Mouse (Mus musculus) midbrain, embryonic 12.5 days (tissue): ENCODE measurements at regions not wholly inside any gene's neighbourhood (a gene's known extent, or its start where the extent isn't known, plus 50 kb on each side); places are given as distances from the start of the nearest gene placed in this dataset.
A peak's percentile ranks its signal among the peaks of the same experiment; 100 is the strongest.

ENCODE experiments used
- ATAC-seq: fragments of 200-750 bp; cut with Nextera tagmentation; 2 replicates; pipeline ENCODE4 v1.8.0; 2017; ENCODE audit warnings: low read depth, moderate TSS enrichment, moderate library complexity; ENCODE audit not compliant: low FRiP score
- H3K27ac ChIP-seq: fragments of 300-500 bp; sonication (generic); replicated peaks from 2 replicates; pipeline ENCODE4 v1.5.1; 2016; ENCODE audit warnings: mild to moderate bottlenecking
- H3K27me3 ChIP-seq: fragments of 300-500 bp; sonication (generic); 2 replicates; pipeline ENCODE4 v1.6.1; 2016; ENCODE audit warnings: mild to moderate bottlenecking
- H3K36me3 ChIP-seq: fragments of 300-500 bp; sonication (generic); 2 replicates; pipeline ENCODE4 v1.6.1; 2016
- H3K4me1 ChIP-seq: fragments of 300-500 bp; sonication (generic); 2 replicates; pipeline ENCODE4 v1.6.1; 2016
- H3K4me2 ChIP-seq: fragments of 300-500 bp; sonication (generic); replicated peaks from 2 replicates; pipeline ENCODE4 v1.6.1; 2016; ENCODE audit warnings: mild to moderate bottlenecking, moderate library complexity
- H3K4me3 ChIP-seq: fragments of 300-500 bp; sonication (generic); 2 replicates; pipeline ENCODE4 v1.5.1; 2016; ENCODE audit warnings: mild to moderate bottlenecking
- H3K9ac ChIP-seq: fragments of 300-500 bp; sonication (generic); replicated peaks from 2 replicates; pipeline ENCODE4 v1.6.1; 2016; ENCODE audit warnings: mild to moderate bottlenecking, moderate library complexity
- H3K9me3 ChIP-seq: fragments of 300-500 bp; sonication (generic); 2 replicates; pipeline ENCODE4 v1.6.1; 2016; ENCODE audit warnings: mild to moderate bottlenecking
- WGBS: fragments of 180-500 bp; shearing (Covaris S2); methylation state at CpG from one replicate; pipeline ENCODE4 v1.1.7; 2016; 5-methylcytosine and 5-hydroxymethylcytosine counted together

DNA sequence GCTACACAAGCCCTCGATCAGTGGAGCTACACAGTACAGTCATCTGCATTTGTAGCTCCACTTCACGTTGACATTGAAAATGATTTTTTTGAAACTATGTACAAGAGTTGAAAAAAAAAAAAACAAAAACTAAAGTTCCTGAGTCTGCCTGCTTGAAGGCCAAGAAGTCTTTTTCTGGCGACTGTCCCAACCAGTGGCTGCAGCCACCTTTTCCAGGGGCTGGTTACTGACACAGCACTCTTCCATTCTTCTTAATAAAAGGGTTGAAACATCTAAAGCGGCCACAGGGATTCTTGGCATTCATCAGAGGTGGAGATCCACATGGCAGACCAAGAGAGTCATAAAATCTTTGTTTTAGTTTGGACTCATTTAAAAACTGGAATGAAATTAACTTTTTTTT is 87.0 kb upstream of the Ptch1 start:
- Histone ChIP-seq H3K27me3 (no peaks in the 10 kb centered on the region), H3K36me3 (no peaks in the 10 kb centered on the region), H3K4me3 (no peak overlapping the region), H3K9ac (no peak overlapping the region), H3K9me3 (no peaks in the 10 kb centered on the region), H3K4me1 (no peaks in the 10 kb centered on the region), H3K27ac (no peak overlapping the region), H3K4me2 (no peak overlapping the region)
- 86% methylated on average over 4 of the region's 4 CpGs for WGBS
- no peak for ATAC-seq

- peaks cover 29% of the 10 kb centered on the region for H3K27me3 ChIP-seq
- no peaks in the 10 kb centered on the region for H3K36me3 ChIP-seq
- H3K4me2 ChIP-seq: no peak overlapping the region
- peaks cover 5% of the 10 kb centered on the region; the same call in 1 of the 2 replicates for H3K4me1 ChIP-seq
- no peak overlapping the region for H3K27ac ChIP-seq
- ATAC-seq: no peak
- H3K4me3 ChIP-seq: no peak overlapping the region
- 15% methylated on average over 4 of the region's 4 CpGs for WGBS
- H3K9me3 ChIP-seq: no peaks in the 10 kb centered on the region
- H3K9ac ChIP-seq: 0 out of 2 replicates have a peak overlapping the region, but pooled peaks have one; percentile 37
Observed at GRCm38 (mm10) chr13:63668576-63668975, 95.2 kb upstream of the Ptch1 start.

DNA sequence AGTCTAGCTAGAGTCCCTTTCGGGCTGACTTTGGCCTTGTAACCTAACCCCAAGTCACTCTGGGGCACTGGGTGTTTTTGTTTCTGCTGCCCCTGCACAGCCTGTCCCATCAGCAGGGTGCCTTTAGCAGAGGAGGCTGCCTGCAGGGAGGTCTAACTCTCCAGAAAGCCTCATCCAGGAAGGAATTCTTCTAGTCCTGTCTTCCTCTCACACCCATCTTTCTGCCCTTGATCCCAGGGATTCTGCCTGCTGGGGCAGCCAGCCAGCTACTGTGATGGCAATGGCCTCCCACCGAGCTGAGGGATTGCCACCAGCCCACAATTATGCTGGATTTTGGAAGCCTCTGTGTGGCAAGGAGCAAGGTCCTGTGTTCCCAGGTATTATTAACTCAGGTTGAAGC is 95.6 kb upstream of the Ptch1 start:
- Histone ChIP-seq H3K27me3 (peaks cover 29% of the 10 kb centered on the region), H3K36me3 (no peaks in the 10 kb centered on the region), H3K4me3 (no peak overlapping the region), H3K4me2 (no peak overlapping the region), H3K4me1 (peaks cover 5% of the 10 kb centered on the region; the same call in 1 of the 2 replicates), H3K27ac (no peak overlapping the region), H3K9ac (no peak overlapping the region), H3K9me3 (no peaks in the 10 kb centered on the region)
- WGBS: 7% methylated on average over 2 of the region's 2 CpGs
- no peak for ATAC-seq

DNA sequence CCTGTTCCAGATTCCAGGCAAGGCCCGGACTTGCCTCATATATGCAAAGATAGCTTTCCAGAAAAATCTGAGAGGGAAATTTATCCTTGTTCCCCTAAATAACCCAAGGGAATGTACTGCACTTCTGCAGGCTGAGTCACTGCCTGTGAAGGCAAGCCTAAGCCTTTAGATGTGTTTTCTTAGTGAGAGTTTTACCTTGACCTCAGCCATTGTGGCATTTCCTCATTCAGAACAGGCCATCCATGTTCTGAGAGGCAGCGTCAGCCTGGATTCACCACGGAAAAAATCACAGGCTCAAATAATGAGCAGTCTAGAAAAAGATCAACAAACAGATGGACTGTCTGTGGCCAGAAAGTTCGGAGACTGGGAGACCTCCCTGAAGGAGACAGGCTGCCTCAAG is 99.0 kb upstream of the Ptch1 start:
- 68% methylated on average over 4 of the region's 4 CpGs for WGBS
- Histone ChIP-seq H3K4me2 (no peak overlapping the region), H3K36me3 (no peaks in the 10 kb centered on the region), H3K4me1 (peaks cover 5% of the 10 kb centered on the region; the same call in 1 of the 2 replicates), H3K9ac (no peak overlapping the region), H3K27ac (no peak overlapping the region), H3K27me3 (peaks cover 19% of the 10 kb centered on the region), H3K9me3 (no peaks in the 10 kb centered on the region), H3K4me3 (no peak overlapping the region)
- no peak for ATAC-seq

DNA sequence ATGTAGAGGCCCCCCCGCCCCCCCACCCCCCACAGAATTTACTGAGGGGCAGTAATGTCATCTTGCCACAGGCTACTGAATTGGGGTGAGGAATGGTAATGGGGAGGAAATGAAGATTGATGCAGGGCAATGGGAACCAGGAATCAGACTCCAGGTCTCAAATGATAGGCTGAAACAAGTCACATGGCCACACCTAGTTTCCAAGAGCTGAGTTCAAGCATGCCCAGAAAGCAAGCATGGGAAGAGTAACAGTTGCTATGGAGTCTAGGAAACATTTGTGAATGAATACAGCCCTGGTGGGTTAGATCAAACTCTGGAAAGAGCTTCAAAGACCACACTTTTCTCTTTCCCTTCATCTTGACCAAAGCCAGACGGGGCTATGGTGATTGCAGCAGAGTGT is 104.3 kb upstream of the Ptch1 start:
- Histone ChIP-seq H3K36me3 (no peaks in the 10 kb centered on the region), H3K4me1 (no peaks in the 10 kb centered on the region), H3K4me2 (no peak overlapping the region), H3K27ac (no peak overlapping the region), H3K9me3 (no peaks in the 10 kb centered on the region), H3K9ac (no peak overlapping the region), H3K4me3 (no peak overlapping the region), H3K27me3 (no peaks in the 10 kb centered on the region)
- no peak for ATAC-seq
- WGBS: 62% methylated on average over 2 of the region's 2 CpGs

DNA sequence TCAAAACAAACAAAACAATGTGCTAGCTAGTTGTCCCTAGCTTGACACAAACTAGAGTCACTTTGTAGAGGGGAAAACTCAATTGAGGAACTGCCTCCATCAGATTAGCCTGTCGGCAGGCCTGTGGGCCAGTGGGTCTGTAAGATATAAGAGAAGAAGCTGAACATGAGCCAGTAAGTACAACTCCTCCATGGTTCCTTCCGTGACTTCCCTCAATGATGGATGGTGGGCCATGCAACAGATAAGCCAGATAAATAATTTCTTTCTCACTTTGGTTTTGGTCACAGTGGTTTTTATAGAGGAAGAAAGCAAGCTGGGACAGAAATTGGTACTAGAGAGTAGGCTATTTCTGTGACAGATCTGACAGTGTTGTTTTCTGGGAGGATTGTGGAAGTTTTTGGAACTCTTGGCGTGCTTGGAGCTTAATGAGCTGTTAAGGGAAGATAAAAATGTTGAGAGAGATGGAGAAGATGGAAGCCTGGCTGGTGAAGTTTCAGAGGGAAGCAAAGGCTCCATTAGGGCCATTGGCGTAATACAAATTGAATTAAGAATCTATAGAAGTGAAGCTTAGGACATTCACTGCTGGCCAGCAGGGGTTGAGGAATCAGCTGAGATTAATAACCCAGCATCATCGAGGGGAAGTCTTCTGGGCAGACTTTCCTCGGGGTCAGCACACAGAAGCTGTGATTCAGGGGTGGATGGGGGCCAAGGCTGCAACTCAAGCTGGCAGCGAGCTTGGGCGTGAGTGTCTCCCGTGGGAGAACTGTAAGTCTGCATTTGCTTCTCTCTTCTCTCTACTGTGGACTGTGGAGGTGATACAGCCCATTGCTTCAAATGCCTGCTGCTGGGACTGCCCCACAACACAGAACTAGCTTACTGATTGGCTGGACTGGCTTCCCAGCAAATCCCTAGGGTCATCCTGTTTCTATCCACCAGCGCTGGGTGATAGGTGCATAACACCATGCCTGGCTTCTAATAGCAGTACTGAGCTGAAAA is 105.2 kb upstream of the Ptch1 start:
- H3K27ac ChIP-seq: no peak overlapping the region
- no peak overlapping the region for H3K4me2 ChIP-seq
- H3K9ac ChIP-seq: no peak overlapping the region
- 81% methylated on average over 10 of the region's 10 CpGs for WGBS
- H3K36me3 ChIP-seq: no peaks in the 10 kb centered on the region
- H3K9me3 ChIP-seq: no peaks in the 10 kb centered on the region
- ATAC-seq: no peak
- H3K4me3 ChIP-seq: no peak overlapping the region
- no peaks in the 10 kb centered on the region for H3K4me1 ChIP-seq
- H3K27me3 ChIP-seq: no peaks in the 10 kb centered on the region

GRCm38 (mm10) chr13:63682341-63682740 is 108.9 kb upstream of the Ptch1 start:
- WGBS: 59% methylated on average over 4 of the region's 4 CpGs
- Histone ChIP-seq H3K9me3 (no peaks in the 10 kb centered on the region), H3K4me2 (no peak overlapping the region), H3K9ac (no peak overlapping the region), H3K4me1 (no peaks in the 10 kb centered on the region), H3K27me3 (no peaks in the 10 kb centered on the region), H3K4me3 (no peak overlapping the region), H3K27ac (no peak overlapping the region), H3K36me3 (no peaks in the 10 kb centered on the region)
- ATAC-seq: no peak

DNA sequence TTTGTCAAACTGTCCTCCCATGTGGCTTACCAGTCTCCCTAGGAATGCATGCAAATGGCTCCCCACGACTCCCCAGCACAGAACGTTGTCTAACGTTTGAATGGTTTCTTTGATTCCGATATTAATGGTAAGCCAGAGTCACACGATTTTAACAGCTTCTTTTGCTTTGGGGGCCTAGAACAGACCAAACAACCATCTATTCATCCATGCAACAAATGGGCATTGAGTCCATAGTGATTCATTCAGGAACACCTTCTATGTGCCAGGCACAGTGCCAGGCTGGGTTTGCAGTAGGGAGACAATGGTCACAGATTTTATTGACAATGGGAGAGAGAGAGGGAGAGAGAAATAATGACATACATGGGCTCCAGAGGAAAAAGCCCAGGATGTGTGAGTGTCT is 118.6 kb upstream of the Ptch1 start:
- no peak overlapping the region for H3K4me2 ChIP-seq
- H3K27ac ChIP-seq: no peak overlapping the region
- 0 out of 2 replicates have a peak, but pooled peaks have one; percentile 34 for ATAC-seq
- 72% methylated on average over 5 of the region's 5 CpGs for WGBS
- H3K36me3 ChIP-seq: no peaks in the 10 kb centered on the region
- H3K27me3 ChIP-seq: no peaks in the 10 kb centered on the region
- H3K9me3 ChIP-seq: no peaks in the 10 kb centered on the region
- peaks cover 10% of the 10 kb centered on the region; the same call in 1 of the 2 replicates for H3K4me1 ChIP-seq
- H3K4me3 ChIP-seq: no peak overlapping the region
- no peak overlapping the region for H3K9ac ChIP-seq

GRCm38 (mm10) chr13:63693636-63694035 is 120.2 kb upstream of the Ptch1 start:
- WGBS: 89% methylated on average over 5 of the region's 5 CpGs

DNA sequence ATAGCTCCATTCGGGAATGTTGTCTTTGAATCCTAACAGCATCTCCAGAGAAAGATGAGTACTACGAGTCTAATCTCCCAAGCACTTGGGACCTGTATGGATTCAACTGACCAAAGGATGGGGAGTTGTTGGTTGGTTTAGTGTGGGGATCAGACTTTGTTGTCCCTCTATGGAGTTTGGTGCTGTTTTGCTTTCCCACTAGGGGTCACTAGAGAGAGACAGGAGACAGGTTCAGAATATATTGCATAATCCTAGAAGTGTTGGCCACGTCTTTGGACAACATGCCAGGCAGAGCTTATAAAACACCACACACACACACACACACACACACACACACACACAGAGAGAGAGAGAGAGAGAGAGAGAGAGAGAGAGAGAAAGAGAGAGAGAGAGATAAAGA is 118.6 kb upstream of the Ercc6l2 start:
- Histone ChIP-seq H3K27me3 (no peaks in the 10 kb centered on the region), H3K9ac (no peak overlapping the region), H3K4me3 (no peak overlapping the region), H3K9me3 (no peaks in the 10 kb centered on the region), H3K4me2 (no peak overlapping the region), H3K36me3 (no peaks in the 10 kb centered on the region), H3K4me1 (peaks cover 10% of the 10 kb centered on the region; the same call in 1 of the 2 replicates), H3K27ac (no peak overlapping the region)
- WGBS: 66% methylated on average over 3 of the region's 3 CpGs
- no peak for ATAC-seq

More at GRCm38 (mm10) chr13:63693636-63694035, 120.2 kb upstream of the Ptch1 start:
- Histone ChIP-seq H3K4me3 (no peak overlapping the region), H3K27me3 (no peaks in the 10 kb centered on the region), H3K9ac (no peak overlapping the region), H3K27ac (no peak overlapping the region), H3K4me2 (no peak overlapping the region), H3K4me1 (peaks cover 10% of the 10 kb centered on the region; the same call in 1 of the 2 replicates), H3K36me3 (no peaks in the 10 kb centered on the region), H3K9me3 (no peaks in the 10 kb centered on the region)
- ATAC-seq: no peak

- WGBS: 83% methylated on average over 2 of the region's 2 CpGs
Observed at GRCm38 (mm10) chr13:63699624-63700023, 115.4 kb upstream of the Ercc6l2 start.

DNA sequence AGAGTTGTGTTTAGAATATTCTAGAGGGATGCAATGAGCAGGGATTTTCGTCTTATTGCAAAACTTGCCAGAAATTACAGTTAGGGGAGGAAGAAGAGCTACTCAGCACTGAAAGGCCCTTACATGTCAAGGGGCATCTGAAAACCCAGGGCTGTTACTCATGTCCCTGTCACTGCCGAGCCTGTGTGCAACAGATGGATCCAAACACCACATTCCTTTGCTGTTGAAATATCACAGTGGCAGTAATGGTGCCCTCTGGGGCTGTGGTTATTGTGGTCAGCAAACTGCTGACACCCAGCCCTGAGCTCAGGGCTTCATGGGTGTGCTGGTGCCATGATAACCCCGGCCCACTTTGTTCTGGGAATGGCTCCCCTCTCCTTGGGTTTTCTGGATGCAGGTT is 114.3 kb upstream of the Ercc6l2 start:
- Histone ChIP-seq H3K9ac (no peak overlapping the region), H3K27ac (no peak overlapping the region), H3K9me3 (no peaks in the 10 kb centered on the region), H3K4me1 (0 out of 2 replicates have a peak, but pooled peaks cover 7% of the 10 kb centered on the region), H3K36me3 (no peaks in the 10 kb centered on the region), H3K4me3 (no peak overlapping the region), H3K4me2 (no peak overlapping the region), H3K27me3 (no peaks in the 10 kb centered on the region)
- 88% methylated on average over 3 of the region's 3 CpGs for WGBS
- no peak for ATAC-seq

More at GRCm38 (mm10) chr13:63699624-63700023, 115.4 kb upstream of the Ercc6l2 start:
- Histone ChIP-seq H3K9ac (no peak overlapping the region), H3K4me1 (0 out of 2 replicates have a peak, but pooled peaks cover 7% of the 10 kb centered on the region), H3K36me3 (no peaks in the 10 kb centered on the region), H3K27me3 (no peaks in the 10 kb centered on the region), H3K4me2 (no peak overlapping the region), H3K27ac (no peak overlapping the region), H3K4me3 (no peak overlapping the region), H3K9me3 (no peaks in the 10 kb centered on the region)
- no peak for ATAC-seq
